Mouse (Mus musculus): ENCODE data around the gene Fn3k. TPM values are rescaled to one million over a fixed set of nuclear protein-coding genes. Genes with fewer than 3 reads are reported as not detected.

Gene Fn3k
- polyA plus RNA-seq, 1 experiment from 2014 or later: 2.9 TPM

DNA sequence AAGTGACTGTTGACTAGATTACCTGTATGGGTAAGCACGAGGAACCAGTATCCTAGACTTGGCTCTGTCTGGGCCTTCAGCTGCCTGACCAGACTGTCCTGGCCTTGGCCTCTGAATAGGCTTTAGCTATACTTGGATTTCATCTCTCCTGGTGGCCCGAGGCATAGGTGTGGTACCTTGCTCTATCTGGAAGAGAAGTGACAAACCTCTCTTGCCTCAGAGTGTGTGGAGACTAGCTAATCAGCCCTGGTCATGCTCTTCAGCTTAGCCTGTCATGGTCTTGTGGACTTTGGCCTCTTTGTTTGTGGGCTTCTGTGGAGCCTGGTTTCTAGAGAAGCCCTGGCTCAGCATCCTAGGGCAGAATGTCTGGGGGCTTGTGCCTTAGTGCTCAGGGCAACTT lies 46.4 kb downstream of the Fn3k start:
- ATAC-seq (ENCODE audit: insufficient read depth, low FRiP score): no peak
- Histone ChIP-seq H3K9ac (ENCODE audit: low read length) (no peak overlapping the region), H3K27ac (ENCODE audit: low read length) (peak overlapping the region; percentile 21; the same call in 1 of the 2 replicates), H3K27me3 (ENCODE audit: control insufficient read depth, insufficient read depth, low read length) (no peaks in the 10 kb centered on the region), H3K4me3 (replicated peaks; ENCODE audit: low read length) (no peak overlapping the region), H3K36me3 (ENCODE audit: control insufficient read depth, insufficient read depth, low read length) (no peaks in the 10 kb centered on the region), H3K4me1 (ENCODE audit: control insufficient read depth, insufficient read depth, low read length) (no peaks in the 10 kb centered on the region), H3K4me2 (ENCODE audit: low read depth, low read length) (no peak overlapping the region), H3K9me3 (replicated peaks; ENCODE audit: control insufficient read depth, low read length) (no peaks in the 10 kb centered on the region)
- 82% methylated on average over 2 of the region's 2 CpGs for WGBS

DNA sequence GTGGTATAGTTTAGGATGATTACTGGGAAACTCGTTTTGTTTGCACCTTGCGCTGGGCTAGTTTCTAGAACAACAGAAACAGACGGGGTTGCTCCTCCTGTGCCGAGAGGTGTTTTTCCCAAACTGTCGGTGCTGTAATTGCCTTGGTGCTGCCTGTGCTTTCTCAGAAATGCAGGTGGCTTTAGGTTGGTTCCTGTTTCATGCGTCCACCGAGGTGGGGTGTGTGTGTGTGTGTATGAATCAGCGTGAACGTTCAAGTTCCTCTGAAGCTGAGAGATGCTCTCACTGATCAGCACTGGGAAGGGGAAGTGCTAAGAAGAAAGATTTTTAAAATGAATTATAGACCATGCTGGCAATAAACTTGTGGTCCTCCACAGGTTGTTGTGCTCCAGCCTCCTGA lies 51.2 kb downstream of the Fn3k start:
- no peak overlapping the region for H3K4me3 ChIP-seq (replicated peaks; ENCODE audit: low read length)
- no peaks in the 10 kb centered on the region for H3K27me3 ChIP-seq (ENCODE audit: control insufficient read depth, insufficient read depth, low read length)
- H3K4me2 ChIP-seq (ENCODE audit: low read depth, low read length): no peak overlapping the region
- no peaks in the 10 kb centered on the region for H3K36me3 ChIP-seq (ENCODE audit: control insufficient read depth, insufficient read depth, low read length)
- H3K27ac ChIP-seq (ENCODE audit: low read length): peak overlapping the region; percentile 77
- no peaks in the 10 kb centered on the region for H3K4me1 ChIP-seq (ENCODE audit: control insufficient read depth, insufficient read depth, low read length)
- 63% methylated on average over 9 of the region's 9 CpGs for WGBS
- peak overlapping the region; percentile 23; the same call in 1 of the 2 replicates for H3K9ac ChIP-seq (ENCODE audit: low read length)
- no peak for ATAC-seq (ENCODE audit: insufficient read depth, low FRiP score)
- H3K9me3 ChIP-seq (replicated peaks; ENCODE audit: control insufficient read depth, low read length): no peaks in the 10 kb centered on the region

DNA sequence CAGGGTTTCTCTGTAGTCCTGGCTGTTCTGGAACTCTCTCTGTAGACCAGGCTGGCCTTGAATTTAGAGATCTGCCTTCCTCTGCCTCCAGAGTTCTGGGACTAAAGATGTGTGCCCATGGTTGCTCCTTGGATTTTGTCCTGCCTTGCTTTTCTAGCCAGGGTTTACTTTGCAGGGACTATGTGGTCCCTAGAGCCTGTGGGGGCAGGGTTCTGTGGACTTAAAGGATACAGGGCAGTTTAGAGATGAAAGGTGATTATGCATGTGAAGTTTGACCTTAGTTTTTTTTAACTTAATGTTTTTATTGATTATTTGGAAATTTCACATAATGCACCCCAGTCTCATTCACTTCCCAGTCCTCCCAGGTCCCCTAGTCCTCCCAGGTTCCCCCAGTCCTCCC lies 55.9 kb downstream of the Fn3k start:
- H3K9me3 ChIP-seq (replicated peaks; ENCODE audit: control insufficient read depth, low read length): no peaks in the 10 kb centered on the region
- no peak overlapping the region for H3K4me2 ChIP-seq (ENCODE audit: low read depth, low read length)
- H3K4me3 ChIP-seq (replicated peaks; ENCODE audit: low read length): no peak overlapping the region
- no peak overlapping the region for H3K9ac ChIP-seq (ENCODE audit: low read length)
- H3K27ac ChIP-seq (ENCODE audit: low read length): no peak overlapping the region
- H3K36me3 ChIP-seq (ENCODE audit: control insufficient read depth, insufficient read depth, low read length): no peaks in the 10 kb centered on the region
- no peaks in the 10 kb centered on the region for H3K27me3 ChIP-seq (ENCODE audit: control insufficient read depth, insufficient read depth, low read length)
- no peaks in the 10 kb centered on the region for H3K4me1 ChIP-seq (ENCODE audit: control insufficient read depth, insufficient read depth, low read length)
- no peak for ATAC-seq (ENCODE audit: insufficient read depth, low FRiP score)

Small RNA genes within 50 kb of the gene (microRNA-seq; reads per million reads assigned to microRNA genes)
- not detected for gene Mir7236

Other genes with a start within 250 kb of the Fn3k start
- gene Hexdc, start 230.5 kb upstream of the Fn3k start, polyA plus RNA-seq (2015; fragmentation: Nextera tagmentation; extraction: Ambion mirVana): 8.5 and 9.4 TPM in 2 replicates
- gene Ogfod3, start 230.2 kb upstream of the Fn3k start, polyA plus RNA-seq (2015; fragmentation: Nextera tagmentation; extraction: Ambion mirVana): 29.4 and 30.4 TPM in 2 replicates
- 37.9 and 44.2 TPM in 2 replicates for gene Cybc1, start 205.6 kb upstream of the Fn3k start, polyA plus RNA-seq (2015; fragmentation: Nextera tagmentation; extraction: Ambion mirVana)
- gene Narf, start 197.7 kb upstream of the Fn3k start, polyA plus RNA-seq (2015; fragmentation: Nextera tagmentation; extraction: Ambion mirVana): 52.8 and 65.6 TPM in 2 replicates
- gene Foxk2, start 174.9 kb upstream of the Fn3k start, polyA plus RNA-seq (2015; fragmentation: Nextera tagmentation; extraction: Ambion mirVana): 6.1 and 6.6 TPM in 2 replicates
- 78.3 and 91.2 TPM in 2 replicates for gene Wdr45b, start 80.5 kb upstream of the Fn3k start, polyA plus RNA-seq (2015; fragmentation: Nextera tagmentation; extraction: Ambion mirVana)
- 6.5 and 14.2 TPM in 2 replicates for gene Rab40b, start 46.7 kb upstream of the Fn3k start, polyA plus RNA-seq (2015; fragmentation: Nextera tagmentation; extraction: Ambion mirVana)
- 8.3 and 9.4 TPM in 2 replicates for gene Fn3krp, start 13.5 kb upstream of the Fn3k start, polyA plus RNA-seq (2015; fragmentation: Nextera tagmentation; extraction: Ambion mirVana)
- gene Tbcd, start 17.0 kb downstream of the Fn3k start, polyA plus RNA-seq (2015; fragmentation: Nextera tagmentation; extraction: Ambion mirVana): 42.2 and 44.4 TPM in 2 replicates
- 18.3 and 25.8 TPM in 2 replicates for gene Zfp750, start 84.4 kb downstream of the Fn3k start, polyA plus RNA-seq (2015; fragmentation: Nextera tagmentation; extraction: Ambion mirVana)
- gene B3gntl1, start 238.2 kb downstream of the Fn3k start, polyA plus RNA-seq (2015; fragmentation: Nextera tagmentation; extraction: Ambion mirVana): 8.7 and 9.1 TPM in 2 replicates

All from stomach, embryonic 16.5 days (tissue).